Mouse (Mus musculus) heart, postnatal 36 days (tissue): ENCODE results near the gene Slc25a48. TPM values are rescaled to one million over a fixed set of nuclear protein-coding genes. Genes with fewer than 3 reads are reported as not detected.
A peak's percentile ranks its signal among the peaks of the same experiment; 100 is the strongest.

Experiments used
- DNase-seq, 2 experiments: peaks; one replicate each; pipeline ENCODE4 v3.0.0; 2021 to 2022
- intact Hi-C: fragments of 180-260 bp; cut with DNase I; formaldehyde crosslinking; loops from one replicate; pipeline ENCODE4 v1.15.1; 2025
- total RNA-seq, 2 experiments: library from RNA; stranded (reverse); gene quantifications; 2 replicates each; pipeline ENCODE4 v1.2.3; 2021

The Slc25a48 gene
- total RNA-seq: under 1 TPM in 1 of 2 experiments, not detected in 1; 0.17 TPM

DNA sequence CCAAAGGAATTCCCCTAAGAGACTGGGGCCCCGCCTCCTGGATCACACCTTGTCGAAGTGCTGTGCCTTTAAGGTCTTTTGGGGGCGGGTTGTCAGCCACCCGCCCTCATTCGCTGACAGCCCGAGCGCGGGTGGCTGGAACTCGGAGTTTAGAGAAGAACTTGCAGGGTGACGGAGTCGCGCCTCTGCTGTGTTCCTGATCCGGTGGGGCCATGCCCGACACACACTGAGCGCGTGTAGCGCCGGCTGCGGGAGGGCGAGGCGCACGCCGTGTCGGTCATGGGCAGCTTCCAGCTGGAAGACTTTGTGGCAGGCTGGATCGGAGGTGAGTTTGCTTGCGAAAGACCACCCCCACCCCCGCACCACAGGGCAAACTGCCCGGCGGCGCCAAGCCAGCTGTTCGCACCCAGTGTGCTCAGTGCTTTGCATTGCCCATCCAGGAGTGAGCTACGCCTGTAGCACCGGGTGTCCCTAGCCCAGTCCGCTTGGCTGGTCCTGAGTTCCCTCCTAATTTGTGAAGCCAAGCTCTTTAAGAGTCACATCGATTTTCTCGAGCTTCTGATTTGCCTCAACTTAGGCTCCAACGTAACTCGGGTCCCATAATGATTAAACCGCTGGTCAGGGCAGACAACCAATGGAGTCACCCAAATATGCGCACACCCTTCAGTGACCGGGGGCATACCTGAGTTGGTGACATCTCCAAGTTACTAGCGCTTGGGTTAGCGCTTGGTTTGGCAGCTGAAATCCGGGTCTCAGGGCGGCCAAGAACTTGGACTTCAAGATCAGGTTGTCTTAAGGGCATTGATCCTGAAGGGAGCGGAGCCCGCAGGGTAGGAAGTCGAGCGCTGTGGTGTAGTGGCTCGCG lies at the start of gene Slc25a48:
Gene Slc25a48 (plus strand): TSS at position 145 of the 865 bp plus-strand sequence.
- intact Hi-C loops: no loop called here
- DNase-seq: peak; percentile 22 to 48

GRCm38 (mm10) chr13:56397572-56397971 lies 40.6 kb upstream of the Slc25a48 start:
- intact Hi-C loops: no loop called here
- DNase-seq: peak in 1 of 2 experiments; percentile 4

GRCm38 (mm10) chr13:56401186-56401585 lies 37.0 kb upstream of the Slc25a48 start:
- intact Hi-C loops: no loop called here
- DNase-seq: no peak

DNA sequence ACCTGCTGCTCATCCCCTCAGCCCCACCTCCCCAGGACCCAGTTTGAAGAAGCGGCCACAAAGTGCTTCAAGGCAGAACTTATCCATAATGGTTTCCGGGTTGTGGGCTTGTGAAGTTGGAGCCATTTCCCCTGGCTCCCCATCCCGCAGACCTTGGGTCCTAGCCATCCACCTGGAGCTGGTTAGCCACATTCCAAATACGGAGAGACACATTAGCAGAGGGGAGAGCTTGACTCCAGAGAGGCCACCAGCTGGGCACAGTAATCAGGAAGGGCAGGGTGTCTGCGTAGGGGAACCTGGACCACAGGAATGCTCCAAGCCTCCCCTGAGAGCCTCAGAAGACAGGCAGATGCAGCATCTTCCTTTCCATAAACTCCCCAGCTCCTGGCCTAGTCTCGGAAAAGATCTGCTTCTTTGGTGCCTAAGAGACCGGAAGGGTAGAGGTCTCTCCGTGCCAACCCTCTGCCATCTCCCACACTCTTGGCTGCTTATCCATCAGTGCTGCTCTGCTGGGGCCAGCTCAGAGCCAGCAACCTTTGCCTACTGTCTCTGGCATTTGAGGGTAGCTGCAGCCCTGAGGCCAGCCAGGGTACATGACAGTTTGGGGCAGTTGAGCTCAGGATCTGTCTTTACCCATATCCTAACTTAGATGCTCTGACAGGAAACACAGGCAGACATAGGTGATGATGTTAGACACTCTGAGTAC lies 34.6 kb upstream of the Slc25a48 start:
- intact Hi-C loops: no loop called here
- no peak for DNase-seq

GRCm38 (mm10) chr13:56404511-56405140 lies 33.5 kb upstream of the Slc25a48 start:
- DNase-seq: no peak
- intact Hi-C loops: no loop called here

DNA sequence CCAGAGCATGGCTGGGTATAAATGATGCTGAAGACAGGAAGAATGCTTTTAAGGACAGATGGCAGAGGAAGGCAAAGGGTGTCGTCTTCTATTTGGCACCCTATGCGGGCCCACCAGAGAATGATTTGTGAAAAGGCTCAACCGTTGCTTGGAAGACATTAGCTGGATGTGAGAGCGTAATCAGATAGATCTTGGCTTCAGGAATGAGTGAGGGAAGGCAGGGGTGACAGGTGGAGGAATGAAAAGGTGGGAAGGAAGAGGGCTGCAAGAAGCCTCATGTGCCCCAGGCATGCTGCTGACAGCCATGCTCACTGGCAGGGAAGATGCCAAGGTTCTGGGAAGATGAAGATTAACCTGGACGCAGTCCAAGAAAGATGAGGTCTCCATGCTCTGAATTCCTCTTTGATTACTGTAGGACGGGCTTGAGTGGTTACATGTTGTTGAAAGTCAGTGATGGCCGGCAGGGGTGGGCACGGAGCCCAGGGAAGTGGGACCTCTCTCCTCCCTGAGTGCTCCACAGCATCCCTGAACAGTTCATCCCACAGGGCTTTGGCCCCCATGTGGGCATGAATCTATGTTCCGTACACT lies 25.8 kb upstream of the Slc25a48 start:
- intact Hi-C loops: no loop called here
- DNase-seq: no peak

DNA sequence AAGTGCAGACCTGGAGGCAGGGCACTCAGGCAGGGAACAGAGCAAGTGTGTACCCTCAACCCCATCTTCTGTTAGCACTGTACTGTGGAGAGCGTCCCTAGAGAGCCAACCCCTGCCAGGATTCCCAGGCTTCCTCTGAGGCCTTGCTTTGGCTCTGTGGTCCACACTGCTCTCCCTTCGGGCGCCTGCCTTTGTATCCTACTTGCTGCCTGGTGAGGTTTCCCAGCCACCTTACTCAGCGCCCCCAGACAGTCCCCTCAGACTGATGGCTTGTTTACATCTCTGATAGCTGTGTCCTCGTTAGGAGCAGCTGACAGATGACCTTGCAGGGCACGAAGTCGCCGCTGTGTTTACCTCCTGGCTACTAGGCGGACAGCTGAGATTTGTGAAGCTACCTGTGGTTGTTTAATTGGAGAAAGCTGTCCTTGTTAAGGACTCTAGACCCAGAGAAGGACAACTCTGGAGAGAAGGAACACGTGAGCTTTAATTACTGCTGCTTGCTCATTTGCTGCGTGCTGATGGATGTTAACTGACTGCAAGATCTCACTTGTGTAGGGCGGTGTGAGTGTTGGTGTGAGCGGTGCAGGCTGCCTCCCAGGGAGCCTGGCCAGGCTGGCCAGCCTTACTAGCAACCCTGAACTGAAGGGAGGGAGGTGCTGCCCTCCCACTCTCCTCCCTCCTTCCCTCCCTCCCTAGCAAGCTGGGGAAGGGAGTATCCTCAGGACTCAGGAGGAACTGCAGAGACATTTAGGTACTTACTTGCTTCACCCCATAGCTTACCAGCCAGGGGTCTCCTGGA lies 19.3 kb upstream of the Slc25a48 start:
- no peak for DNase-seq
- intact Hi-C loops: no loop called here

DNA sequence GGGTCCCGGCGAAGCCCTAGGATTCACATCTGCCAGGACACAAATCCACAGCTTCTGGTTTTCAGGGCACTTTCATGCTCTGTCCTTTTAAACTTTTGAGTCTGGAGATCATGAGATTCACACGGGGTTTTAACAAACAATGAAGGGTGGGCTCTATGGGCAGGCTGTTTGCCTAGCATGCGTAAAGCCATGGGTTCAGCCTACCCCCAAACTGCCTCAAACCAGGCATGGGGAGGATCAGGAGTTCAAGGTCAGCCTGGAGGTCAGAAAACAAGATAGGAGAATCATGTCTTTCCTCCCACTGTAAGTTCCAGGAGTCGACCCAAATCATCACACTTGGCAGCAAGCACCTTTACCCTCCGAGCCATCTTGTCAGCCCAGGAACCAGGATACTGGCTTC lies 18.6 kb upstream of the Slc25a48 start:
- no peak for DNase-seq
- intact Hi-C loops: no loop called here

GRCm38 (mm10) chr13:56422072-56422723 lies 16.0 kb upstream of the Slc25a48 start:
- peak; percentile 55 to 75 for DNase-seq
- intact Hi-C loops: loop anchor here (1.0 to 5.0 kb wide), 2 partner anchors 95 to 143 kb away; no protein-coding TSS in a partner anchor

GRCm38 (mm10) chr13:56425931-56426330 lies 12.2 kb upstream of the Slc25a48 start:
- intact Hi-C loops: no loop called here
- no peak for DNase-seq

DNA sequence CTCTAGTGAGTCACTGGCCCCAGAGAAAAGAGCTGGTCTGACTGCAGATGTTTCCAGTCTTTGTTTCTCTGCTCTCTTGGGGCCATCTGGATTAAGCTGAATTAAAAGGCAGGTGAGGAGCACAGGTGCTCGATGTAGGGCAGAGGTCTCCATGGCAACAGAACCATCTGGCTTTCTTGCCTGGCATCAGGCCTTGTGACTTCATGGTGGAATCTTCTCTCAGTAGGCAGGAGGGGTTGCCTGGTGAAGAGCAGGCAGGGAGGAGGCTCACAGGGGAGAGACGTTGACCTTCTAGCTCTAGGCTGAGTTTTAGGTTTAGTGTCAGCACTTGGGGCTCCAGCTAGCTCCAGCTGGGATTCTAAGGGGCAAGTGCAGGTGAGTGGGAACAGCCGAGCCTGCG lies 11.8 kb upstream of the Slc25a48 start, which contains the start of gene Gm3045:
Gene Gm3045 (plus strand): TSS at position 230 of the 400 bp plus-strand sequence.
- no peak for DNase-seq
- intact Hi-C loops: no loop called here

DNA sequence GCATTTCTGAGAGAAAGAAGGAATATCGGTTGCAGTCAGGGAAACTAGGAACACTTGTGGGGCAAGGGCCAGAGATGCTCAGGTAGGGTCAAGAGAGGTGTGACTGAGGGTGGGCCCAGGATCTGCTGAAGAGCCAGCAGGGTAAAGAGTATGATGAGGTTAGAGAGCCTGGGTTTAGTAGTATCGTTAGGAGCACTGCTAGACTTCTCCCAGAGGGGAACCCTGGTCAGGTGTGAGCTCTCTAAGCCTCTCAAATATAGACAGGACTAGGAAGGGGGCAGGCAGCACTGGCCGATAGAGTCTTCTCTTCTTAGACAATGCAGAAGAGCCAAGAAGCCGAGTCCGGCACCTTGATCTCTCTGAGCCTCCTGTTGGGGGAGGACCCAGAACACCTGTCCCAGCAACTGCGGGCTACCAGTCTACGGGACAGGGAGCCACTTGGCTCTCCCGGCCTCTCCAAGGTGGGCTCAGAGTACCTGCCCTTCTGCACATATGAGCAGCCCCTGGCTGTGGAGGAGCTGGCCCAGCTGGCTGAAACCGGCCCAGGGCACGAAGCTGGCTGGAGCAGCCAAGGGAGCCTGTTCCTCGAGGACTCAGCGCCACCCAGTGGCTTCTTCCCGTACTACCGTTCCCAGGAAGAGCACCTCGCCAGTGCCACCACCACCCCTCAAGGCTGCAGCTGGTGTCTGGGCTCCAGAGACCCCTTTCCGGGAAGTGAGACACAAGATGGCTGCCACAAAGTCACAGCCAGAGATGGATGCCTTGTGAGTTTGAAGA lies 9.2 kb upstream of the Slc25a48 start:
- intact Hi-C loops: loop anchor here (2.0 kb wide), 1 partner anchor 232 kb away; no protein-coding TSS in a partner anchor
- DNase-seq: peak; percentile 46 to 73

DNA sequence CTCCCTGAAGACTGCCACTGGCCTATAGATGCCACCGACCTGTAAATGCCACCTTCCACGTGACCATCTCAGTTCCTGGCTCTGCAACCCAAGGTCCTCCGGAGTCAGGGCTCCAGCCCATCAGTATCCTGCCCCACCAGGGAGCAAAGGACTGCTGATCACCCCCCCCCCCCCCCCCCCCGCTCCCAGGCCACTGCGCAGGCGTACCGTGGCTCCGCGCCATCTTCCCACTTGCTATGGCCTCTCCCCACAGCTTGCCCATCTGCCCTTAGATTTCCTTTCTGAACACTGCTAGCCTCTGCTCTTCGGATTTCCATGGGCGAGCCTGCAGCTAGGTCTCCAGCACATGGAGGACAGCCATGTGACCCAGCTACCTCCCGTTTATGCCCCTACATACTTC lies 5.7 kb upstream of the Slc25a48 start:
- DNase-seq: no peak
- intact Hi-C loops: no loop called here

DNA sequence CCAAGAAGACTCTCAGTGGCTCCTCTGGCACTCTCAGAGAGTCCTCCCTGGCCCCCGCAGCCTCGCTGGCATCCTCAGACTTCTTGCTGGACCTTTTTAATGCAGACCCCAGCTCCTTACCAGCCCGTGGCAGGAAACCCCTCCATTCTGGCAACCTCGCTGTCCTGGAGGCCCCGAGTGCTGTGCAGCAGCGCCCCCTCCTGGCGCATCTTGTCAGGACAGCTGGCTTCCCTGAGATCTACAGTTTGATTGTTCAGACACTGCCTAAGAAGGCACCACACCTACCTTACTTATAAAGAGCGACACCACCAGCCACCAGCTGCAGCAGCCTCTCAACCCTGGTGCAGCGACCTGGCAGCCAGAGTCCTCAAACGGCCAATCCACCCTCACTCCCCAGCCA lies 4.7 kb upstream of the Slc25a48 start:
- intact Hi-C loops: no loop called here
- DNase-seq: peak; percentile 10 to 52

DNA sequence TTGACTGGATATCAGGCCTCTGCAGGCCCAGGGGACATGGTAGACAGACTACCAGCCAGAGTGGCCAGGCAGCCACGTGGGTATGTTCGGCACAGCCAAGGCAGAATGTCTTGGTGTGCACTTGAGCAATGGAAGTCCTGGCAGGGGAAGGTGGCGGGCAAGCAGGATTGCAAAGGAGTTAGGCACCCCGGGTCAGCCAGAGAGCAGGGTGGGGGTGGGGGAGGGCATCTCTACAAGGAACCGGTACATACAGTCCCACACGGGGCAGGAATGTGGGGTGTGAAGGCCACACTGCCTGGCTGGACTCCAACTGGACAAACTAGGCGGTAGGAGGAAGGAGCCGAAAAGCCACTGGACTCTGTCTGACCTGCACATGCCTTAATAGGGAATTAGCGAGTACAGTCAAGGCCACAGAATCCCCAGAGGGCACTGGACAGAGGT lies 3.8 kb upstream of the Slc25a48 start:
- intact Hi-C loops: no loop called here
- no peak for DNase-seq

- intact Hi-C loops: no loop called here
These were observed 2.4 kb upstream of the Slc25a48 start for GRCm38 (mm10) chr13:56435615-56436287.

GRCm38 (mm10) chr13:56443411-56443810 lies 5.3 kb downstream of the Slc25a48 start:
- intact Hi-C loops: no loop called here
- DNase-seq: no peak

More at GRCm38 (mm10) chr13:56435615-56436287, 2.4 kb upstream of the Slc25a48 start:
- no peak for DNase-seq

DNA sequence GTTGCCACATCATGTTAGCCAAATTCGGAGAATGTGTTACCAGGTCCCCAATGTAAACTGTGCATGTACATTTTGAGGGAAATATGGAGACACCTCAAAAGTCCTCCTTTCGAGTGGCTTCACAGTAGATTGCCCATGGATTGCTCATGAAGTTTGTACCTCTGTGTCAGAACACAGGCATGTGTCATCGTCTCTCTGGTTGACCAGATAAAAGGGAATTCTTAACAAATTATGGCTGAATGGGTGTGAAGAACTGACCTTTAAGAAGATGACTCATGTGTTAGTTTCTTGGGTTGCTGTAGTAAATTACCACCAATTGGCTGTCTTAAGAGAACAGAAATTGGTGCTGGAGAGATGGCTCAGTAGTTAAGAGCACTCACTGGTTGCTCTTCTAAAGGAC lies 6.0 kb downstream of the Slc25a48 start:
- DNase-seq: no peak
- intact Hi-C loops: no loop called here
